Mouse (Mus musculus) forebrain, embryonic 16.5 days (tissue): ENCODE measurements at regions not wholly inside any gene's neighbourhood (a gene's known extent, or its start where the extent isn't known, plus 50 kb on each side); places are given as distances from the start of the nearest gene placed in this dataset.

Source experiments
- ATAC-seq: fragments of 200-750 bp; cut with Nextera tagmentation; 2 replicates; pipeline ENCODE4 v1.8.0; 2017; ENCODE audit warnings: mild to moderate bottlenecking, moderate library complexity
- H3K27ac ChIP-seq: fragments of 300-500 bp; sonication (generic); 2 replicates; pipeline ENCODE4 v1.5.1; 2014; ENCODE audit warnings: low read length, control low read depth
- H3K27me3 ChIP-seq: fragments of 300-500 bp; sonication (generic); replicated peaks from 2 replicates; pipeline ENCODE4 v1.6.1; 2014; ENCODE audit warnings: low read length; ENCODE audit not compliant: control insufficient read depth, insufficient read depth
- H3K36me3 ChIP-seq: fragments of 300-500 bp; sonication (generic); 2 replicates; pipeline ENCODE4 v1.6.1; 2014; ENCODE audit not compliant: control insufficient read depth, insufficient read depth
- H3K4me1 ChIP-seq: fragments of 300-500 bp; sonication (generic); replicated peaks from 2 replicates; pipeline ENCODE4 v1.6.1; 2014; ENCODE audit warnings: low read length; ENCODE audit not compliant: control insufficient read depth, insufficient read depth
- H3K4me2 ChIP-seq: fragments of 300-500 bp; sonication (generic); 2 replicates; pipeline ENCODE4 v1.6.1; 2014; ENCODE audit warnings: mild to moderate bottlenecking, low read length, control low read depth
- H3K4me3 ChIP-seq: fragments of 300-500 bp; sonication (generic); replicated peaks from 2 replicates; pipeline ENCODE4 v1.5.1; 2014; ENCODE audit warnings: mild to moderate bottlenecking, low read length, control low read depth
- H3K9ac ChIP-seq: fragments of 300-500 bp; sonication (generic); replicated peaks from 2 replicates; pipeline ENCODE4 v1.6.1; 2014; ENCODE audit warnings: low read depth, low read length, control low read depth
- H3K9me3 ChIP-seq: fragments of 300-500 bp; sonication (generic); 2 replicates; pipeline ENCODE4 v1.6.1; 2016; ENCODE audit warnings: low read length; ENCODE audit not compliant: control insufficient read depth
- WGBS: fragments of 180-500 bp; shearing (Covaris S2); extraction: QIAGEN DNeasy Blood & Tissue Kit; methylation state at CpG from one replicate; pipeline ENCODE4 v1.1.7; 2014; 5-methylcytosine and 5-hydroxymethylcytosine counted together

DNA sequence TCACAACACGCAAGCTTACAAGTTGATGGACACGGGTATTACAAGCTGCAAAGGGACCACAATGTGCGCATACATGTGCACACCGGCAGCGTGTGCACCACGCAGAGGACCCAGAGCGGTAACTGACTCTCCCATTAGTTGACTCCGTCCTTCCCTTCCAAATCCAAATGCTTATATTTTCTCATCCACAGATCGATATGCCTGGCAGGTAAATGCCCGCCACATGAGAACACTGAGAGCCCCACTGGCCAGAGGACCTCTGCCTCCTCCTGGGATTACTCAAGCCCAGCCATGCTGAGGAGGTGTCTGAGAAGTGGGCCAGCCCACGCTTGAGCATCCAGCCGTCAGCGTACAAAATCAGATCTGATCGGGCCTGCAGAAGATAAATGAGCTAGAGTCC, 279.6 kb downstream of the Gm826 start:
- Histone ChIP-seq H3K36me3 (no peaks in the 10 kb centered on the region), H3K4me3 (no peak overlapping the region), H3K4me1 (peaks cover 2% of the 10 kb centered on the region; the same call in 1 of the 2 replicates), H3K27me3 (no peaks in the 10 kb centered on the region), H3K27ac (no peak overlapping the region), H3K9ac (no peak overlapping the region), H3K4me2 (no peak overlapping the region), H3K9me3 (no peaks in the 10 kb centered on the region)
- ATAC-seq = no peak
- WGBS = 93% methylated on average over 14 of the region's 14 CpGs

- Histone ChIP-seq H3K4me2 (no peak overlapping the region), H3K9ac (no peak overlapping the region), H3K4me3 (no peak overlapping the region), H3K36me3 (no peaks in the 10 kb centered on the region), H3K27me3 (no peaks in the 10 kb centered on the region), H3K27ac (no peak overlapping the region), H3K4me1 (no peaks in the 10 kb centered on the region), H3K9me3 (no peaks in the 10 kb centered on the region)
- WGBS = 84% methylated on average over 9 of the region's 9 CpGs
- ATAC-seq = no peak
These were observed 285.7 kb downstream of the Gm826 start for GRCm38 (mm10) chr2:160048286-160048685.

- no peak overlapping the region for H3K4me3 ChIP-seq
- no peaks in the 10 kb centered on the region for H3K36me3 ChIP-seq
- H3K27ac ChIP-seq = no peak overlapping the region
- H3K4me2 ChIP-seq = no peak overlapping the region
- ATAC-seq = no peak
- no peak overlapping the region for H3K9ac ChIP-seq
- WGBS = 25% methylated on average over 7 of the region's 7 CpGs
- no peaks in the 10 kb centered on the region for H3K27me3 ChIP-seq
- H3K9me3 ChIP-seq = no peaks in the 10 kb centered on the region
- H3K4me1 ChIP-seq = no peaks in the 10 kb centered on the region
These were observed 286.9 kb downstream of the Gm826 start for GRCm38 (mm10) chr2:160046881-160047543.

DNA sequence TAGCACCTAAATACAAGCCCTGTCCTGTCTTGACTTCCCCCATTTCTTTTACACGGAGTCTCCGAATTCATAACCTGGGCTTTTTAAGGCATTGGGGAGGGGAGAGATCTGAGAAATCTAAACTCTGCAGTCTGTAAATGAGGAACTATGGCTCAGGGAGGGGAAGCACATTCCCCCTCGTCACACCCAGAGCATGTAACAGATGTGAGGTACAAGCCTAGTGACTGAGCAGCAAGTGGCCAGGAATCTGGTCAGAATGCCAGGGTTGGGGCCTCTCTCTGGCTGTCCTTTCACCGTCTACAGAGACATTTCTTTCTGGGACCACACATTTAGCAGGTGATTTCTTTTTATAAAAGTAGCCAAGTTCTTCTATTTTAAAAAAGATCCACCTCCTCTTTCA, 289.4 kb downstream of the Gm826 start:
- WGBS = 84% methylated on average over 4 of the region's 4 CpGs
- Histone ChIP-seq H3K4me3 (no peak overlapping the region), H3K4me2 (no peak overlapping the region), H3K36me3 (no peaks in the 10 kb centered on the region), H3K27ac (no peak overlapping the region), H3K27me3 (no peaks in the 10 kb centered on the region), H3K4me1 (no peaks in the 10 kb centered on the region), H3K9ac (no peak overlapping the region), H3K9me3 (no peaks in the 10 kb centered on the region)
- ATAC-seq = no peak

GRCm38 (mm10) chr2:160044184-160044583, 289.8 kb downstream of the Gm826 start:
- H3K36me3 ChIP-seq = no peaks in the 10 kb centered on the region
- no peak overlapping the region for H3K9ac ChIP-seq
- H3K9me3 ChIP-seq = no peaks in the 10 kb centered on the region
- H3K27me3 ChIP-seq = no peaks in the 10 kb centered on the region
- H3K27ac ChIP-seq = no peak overlapping the region
- no peak for ATAC-seq
- H3K4me1 ChIP-seq = no peaks in the 10 kb centered on the region
- no peak overlapping the region for H3K4me2 ChIP-seq
- WGBS = 92% methylated on average over 2 of the region's 2 CpGs
- H3K4me3 ChIP-seq = no peak overlapping the region

GRCm38 (mm10) chr2:160029432-160029831, 304.5 kb downstream of the Gm826 start:
- no peak overlapping the region for H3K27ac ChIP-seq
- no peaks in the 10 kb centered on the region for H3K36me3 ChIP-seq
- H3K9ac ChIP-seq = no peak overlapping the region
- H3K27me3 ChIP-seq = no peaks in the 10 kb centered on the region
- no peak overlapping the region for H3K4me3 ChIP-seq
- no peaks in the 10 kb centered on the region for H3K4me1 ChIP-seq
- H3K4me2 ChIP-seq = no peak overlapping the region
- ATAC-seq = no peak
- no peaks in the 10 kb centered on the region for H3K9me3 ChIP-seq
- WGBS = 75% methylated on average over 1 of the region's 1 CpGs

DNA sequence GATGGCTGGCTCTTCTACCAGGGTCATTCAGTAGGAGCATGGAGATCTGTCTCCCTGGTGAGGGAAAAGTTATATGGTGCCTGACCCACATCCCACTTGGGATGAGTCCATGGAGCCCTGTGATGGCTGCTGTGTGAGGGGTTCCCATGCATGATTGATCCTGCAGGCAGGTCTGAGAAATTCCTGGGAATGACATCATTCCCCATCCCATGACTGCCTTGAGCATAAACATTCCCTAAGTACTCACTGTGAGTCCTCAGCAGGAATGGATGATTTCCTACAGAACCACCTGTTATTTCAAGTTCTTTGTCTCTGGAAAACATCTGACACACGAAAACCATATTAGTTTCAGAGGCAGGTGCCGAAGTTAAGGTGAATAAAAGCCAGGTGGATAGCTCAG, 305.5 kb downstream of the Gm826 start:
- Histone ChIP-seq H3K9ac (no peak overlapping the region), H3K4me3 (no peak overlapping the region), H3K4me2 (no peak overlapping the region), H3K36me3 (no peaks in the 10 kb centered on the region), H3K9me3 (no peaks in the 10 kb centered on the region), H3K27me3 (no peaks in the 10 kb centered on the region), H3K27ac (no peak overlapping the region), H3K4me1 (no peaks in the 10 kb centered on the region)
- ATAC-seq = no peak
- 78% methylated on average over 2 of the region's 2 CpGs for WGBS

DNA sequence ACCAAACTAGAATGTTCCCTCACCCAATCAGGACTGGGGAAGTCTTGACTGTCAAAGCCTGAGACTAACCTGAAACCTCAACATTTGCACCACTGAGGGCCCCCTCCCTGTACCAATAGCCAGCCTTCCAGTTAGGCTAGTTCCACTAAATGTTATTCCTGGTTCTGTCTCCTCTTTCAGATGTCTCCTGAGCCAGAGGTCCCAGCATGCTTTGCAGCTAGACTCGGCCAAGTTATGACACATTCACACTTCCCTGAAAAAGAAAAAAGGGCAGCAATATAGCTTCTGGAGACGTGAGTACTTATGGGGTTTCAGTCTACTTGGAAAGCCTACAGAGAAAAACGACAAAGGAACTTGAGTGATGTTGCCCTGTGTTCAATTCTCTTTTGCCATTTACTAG, 308.1 kb downstream of the Gm826 start:
- Histone ChIP-seq H3K27ac (no peak overlapping the region), H3K9ac (no peak overlapping the region), H3K27me3 (no peaks in the 10 kb centered on the region), H3K4me2 (no peak overlapping the region), H3K36me3 (no peaks in the 10 kb centered on the region), H3K4me3 (no peak overlapping the region), H3K4me1 (no peaks in the 10 kb centered on the region), H3K9me3 (no peaks in the 10 kb centered on the region)
- ATAC-seq = no peak
- 74% methylated on average over 3 of the region's 3 CpGs for WGBS

DNA sequence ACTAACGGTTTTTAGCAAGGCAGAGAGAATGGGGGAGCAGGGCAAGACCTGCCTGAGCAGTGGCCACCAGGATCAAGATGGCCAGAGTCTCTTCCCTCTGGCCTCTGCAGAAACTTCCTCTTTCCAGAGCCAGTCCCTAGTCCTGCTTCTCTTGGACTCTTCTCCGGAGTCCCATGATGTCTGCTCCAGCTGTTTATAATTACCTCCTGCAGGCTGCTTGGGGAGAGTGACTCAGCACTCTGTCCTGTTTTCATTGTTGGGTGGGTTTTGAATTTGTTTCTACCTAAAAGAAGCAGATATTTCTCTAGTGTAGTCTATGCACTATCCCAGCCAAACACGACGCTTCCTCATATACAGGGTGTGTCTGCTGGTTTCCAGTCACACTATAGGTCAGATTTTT, 312.4 kb downstream of the Gm826 start:
- 61% methylated on average over 4 of the region's 4 CpGs for WGBS
- Histone ChIP-seq H3K4me2 (no peak overlapping the region), H3K9me3 (no peaks in the 10 kb centered on the region), H3K4me1 (no peaks in the 10 kb centered on the region), H3K4me3 (no peak overlapping the region), H3K36me3 (no peaks in the 10 kb centered on the region), H3K27me3 (no peaks in the 10 kb centered on the region), H3K27ac (no peak overlapping the region), H3K9ac (no peak overlapping the region)
- no peak for ATAC-seq

- 91% methylated on average over 2 of the region's 2 CpGs for WGBS
- H3K36me3 ChIP-seq = no peaks in the 10 kb centered on the region
- H3K4me3 ChIP-seq = no peak overlapping the region
- H3K27me3 ChIP-seq = no peaks in the 10 kb centered on the region
- H3K4me2 ChIP-seq = no peak overlapping the region
- no peaks in the 10 kb centered on the region for H3K4me1 ChIP-seq
- H3K9ac ChIP-seq = no peak overlapping the region
- ATAC-seq = no peak
- no peaks in the 10 kb centered on the region for H3K9me3 ChIP-seq
- no peak overlapping the region for H3K27ac ChIP-seq
These were observed 313.1 kb downstream of the Gm826 start for GRCm38 (mm10) chr2:160020876-160021275.
